Mouse (Mus musculus): ENCODE measurements around the gene Mtus2. TPM values are rescaled to one million over a fixed set of nuclear protein-coding genes. Genes with fewer than 3 reads are reported as not detected.
A peak's percentile ranks its signal among the peaks of the same experiment; 100 is the strongest.
"Not testable (repeated sequence)": the region's sequence is repeated elsewhere in the genome, so short reads cannot be mapped to it uniquely, and the experiment has no call there.

Mtus2 gene
- total RNA-seq (2021): under 1 TPM; 0.35 to 0.73 TPM
- long read RNA-seq, experiment 1: 0 reads
- long read RNA-seq, experiment 2: 0 reads

- intact Hi-C loops (cut with DNase I; ENCODE audit: low total_unique reads): no loop called here
- DNase-seq: peak; percentile 84
Observed at GRCm38 (mm10) chr5:147956821-147957564, at the start of gene Mtus2. Gene Mtus2 (plus strand): TSS chr5:147957320.

GRCm38 (mm10) chr5:147907851-147908250 lies 49.3 kb upstream of the Mtus2 start:
- intact Hi-C loops (cut with DNase I; ENCODE audit: low total_unique reads): no loop called here
- no peak for DNase-seq

- intact Hi-C loops (cut with DNase I; ENCODE audit: low total_unique reads): no loop called here
- no peak for DNase-seq
Observed at GRCm38 (mm10) chr5:147910807-147911509, 46.2 kb upstream of the Mtus2 start.

- no peak for DNase-seq
- intact Hi-C loops (cut with DNase I; ENCODE audit: low total_unique reads): no loop called here
Observed at GRCm38 (mm10) chr5:147911744-147912143, 45.4 kb upstream of the Mtus2 start.

- intact Hi-C loops (cut with DNase I; ENCODE audit: low total_unique reads): no loop called here
- no peak for DNase-seq
Observed at GRCm38 (mm10) chr5:147913241-147913842, 43.8 kb upstream of the Mtus2 start.

- intact Hi-C loops (cut with DNase I; ENCODE audit: low total_unique reads): no loop called here
- no peak for DNase-seq
Observed at GRCm38 (mm10) chr5:147915038-147915566, 42.0 kb upstream of the Mtus2 start.

- intact Hi-C loops (cut with DNase I; ENCODE audit: low total_unique reads): no loop called here
- no peak for DNase-seq
Observed at GRCm38 (mm10) chr5:147916171-147916570, 40.9 kb upstream of the Mtus2 start.

- DNase-seq: no peak
- intact Hi-C loops (cut with DNase I; ENCODE audit: low total_unique reads): no loop called here
Observed at GRCm38 (mm10) chr5:147918044-147918846, 38.9 kb upstream of the Mtus2 start.

GRCm38 (mm10) chr5:147924621-147925020 lies 32.5 kb upstream of the Mtus2 start:
- intact Hi-C loops (cut with DNase I; ENCODE audit: low total_unique reads): no loop called here
- no peak for DNase-seq

GRCm38 (mm10) chr5:147925935-147926604 lies 31.1 kb upstream of the Mtus2 start:
- no peak for DNase-seq
- intact Hi-C loops (cut with DNase I; ENCODE audit: low total_unique reads): no loop called here

GRCm38 (mm10) chr5:147928668-147929497 lies 28.2 kb upstream of the Mtus2 start:
- DNase-seq: no peak
- intact Hi-C loops (cut with DNase I; ENCODE audit: low total_unique reads): no loop called here

- intact Hi-C loops (cut with DNase I; ENCODE audit: low total_unique reads): no loop called here
Observed at GRCm38 (mm10) chr5:147935096-147935495, 22.0 kb upstream of the Mtus2 start.

GRCm38 (mm10) chr5:147939226-147939625 lies 17.9 kb upstream of the Mtus2 start:
- intact Hi-C loops (cut with DNase I; ENCODE audit: low total_unique reads): no loop called here

More at GRCm38 (mm10) chr5:147935096-147935495, 22.0 kb upstream of the Mtus2 start:
- DNase-seq: no peak

GRCm38 (mm10) chr5:147945000-147945666 lies 12.0 kb upstream of the Mtus2 start:
- intact Hi-C loops (cut with DNase I; ENCODE audit: low total_unique reads): no loop called here
- no peak for DNase-seq

More at GRCm38 (mm10) chr5:147939226-147939625, 17.9 kb upstream of the Mtus2 start:
- DNase-seq: no peak

- no peak for DNase-seq
Observed at GRCm38 (mm10) chr5:147949881-147950280, 7.2 kb upstream of the Mtus2 start.

GRCm38 (mm10) chr5:147951751-147952150 lies 5.4 kb upstream of the Mtus2 start:
- intact Hi-C loops (cut with DNase I; ENCODE audit: low total_unique reads): no loop called here

More at GRCm38 (mm10) chr5:147949881-147950280, 7.2 kb upstream of the Mtus2 start:
- intact Hi-C loops (cut with DNase I; ENCODE audit: low total_unique reads): no loop called here

GRCm38 (mm10) chr5:147953181-147953580 lies 3.9 kb upstream of the Mtus2 start:
- DNase-seq; intact Hi-C loops (cut with DNase I; ENCODE audit: low total_unique reads): not testable (repeated sequence)

More at GRCm38 (mm10) chr5:147951751-147952150, 5.4 kb upstream of the Mtus2 start:
- no peak for DNase-seq

Measured in gastrocnemius, postnatal 14 days (tissue).